Mouse (Mus musculus) brain, embryonic 14.5 days (tissue): ENCODE measurements around the gene Ttll1. TPM values are rescaled to one million over a fixed set of nuclear protein-coding genes. Genes with fewer than 3 reads are reported as not detected.
"Not testable (repeated sequence)": the region's sequence is repeated elsewhere in the genome, so short reads cannot be mapped to it uniquely, and the experiment has no call there.

Experiments used
- DNase-seq: peaks from one replicate; pipeline ENCODE4 v3.0.0-alpha.2; 2011; ENCODE audit warnings: low read depth
- CTCF ChIP-seq: fragments of 200-500 bp; IDR thresholded peaks from 2 replicates; pipeline ENCODE4 v1.5.1; 2012; ENCODE audit warnings: inconsistent platforms, mild to moderate bottlenecking, moderate library complexity, borderline replicate concordance; ENCODE audit not compliant: insufficient read depth, insufficient read length; ENCODE audit errors: extremely low read depth
- POLR2A ChIP-seq: fragments of 200-500 bp; IDR thresholded peaks from 2 replicates; pipeline ENCODE4 v1.6.1; 2012; ENCODE audit warnings: mild to moderate bottlenecking, inconsistent platforms, borderline replicate concordance; ENCODE audit not compliant: poor library complexity, insufficient read depth, insufficient read length, severe bottlenecking; ENCODE audit errors: extremely low read depth
- polyA plus RNA-seq: library from polyadenylated mRNA; depleted of rRNA; stranded (reverse); fragments of >200 nt; gene quantifications from 2 replicates; pipeline ENCODE4 v1.2.3, GENCODE M21; 2012

Ttll1 gene
- polyA plus RNA-seq, 1 experiment: 89.6 TPM

GRCm38 (mm10) chr15:83523638-83524332 lies 13.1 kb upstream of the Ttll1 start:
- TF ChIP-seq POLR2A (no peak), CTCF (no peak)
- DNase-seq: peak; percentile 19

- TF ChIP-seq CTCF (no peak), POLR2A (no peak)
- DNase-seq: peak; percentile 12
These were observed 12.5 kb upstream of the Ttll1 start for GRCm38 (mm10) chr15:83523196-83523595.

GRCm38 (mm10) chr15:83520861-83521382 lies 10.2 kb upstream of the Ttll1 start:
- DNase-seq: no peak

GRCm38 (mm10) chr15:83518215-83519048 lies 7.7 kb upstream of the Ttll1 start:
- DNase-seq: peak; percentile 81
- TF ChIP-seq POLR2A (no peak), CTCF (peak; percentile 80)

More at GRCm38 (mm10) chr15:83520861-83521382, 10.2 kb upstream of the Ttll1 start:
- TF ChIP-seq POLR2A (no peak), CTCF (no peak)

GRCm38 (mm10) chr15:83515018-83515417 lies 4.3 kb upstream of the Ttll1 start:
- peak; percentile 24 for DNase-seq
- TF ChIP-seq POLR2A: no peak
- TF ChIP-seq CTCF: no peak

GRCm38 (mm10) chr15:83512489-83513281 lies 2.0 kb upstream of the Ttll1 start:
- no peak for TF ChIP-seq CTCF
- no peak for TF ChIP-seq POLR2A
- no peak for DNase-seq

- no peak for DNase-seq
- TF ChIP-seq POLR2A (no peak), CTCF (peak; percentile 25; the same call in 1 of the 2 replicates)
These were observed 516 bp downstream of the Ttll1 start for GRCm38 (mm10) chr15:83509950-83510804.

GRCm38 (mm10) chr15:83501483-83501882 lies 9.2 kb downstream of the Ttll1 start:
- DNase-seq: not testable (repeated sequence)

- TF ChIP-seq CTCF (peak; percentile 47; the same call in 1 of the 2 replicates), POLR2A (no peak)
- no peak for DNase-seq
These were observed 10.3 kb downstream of the Ttll1 start for GRCm38 (mm10) chr15:83500352-83500751.

GRCm38 (mm10) chr15:83499211-83499755 lies 11.4 kb downstream of the Ttll1 start:
- DNase-seq: no peak
- TF ChIP-seq CTCF (no peak), POLR2A (no peak)
